Mouse (Mus musculus): Measurements from ENCODE around the gene Cldn9. TPM values are rescaled to one million over a fixed set of nuclear protein-coding genes. Genes with fewer than 3 reads are reported as not detected.

The Cldn9 gene
- polyA plus RNA-seq, 1 experiment = 0.10 TPM

DNA sequence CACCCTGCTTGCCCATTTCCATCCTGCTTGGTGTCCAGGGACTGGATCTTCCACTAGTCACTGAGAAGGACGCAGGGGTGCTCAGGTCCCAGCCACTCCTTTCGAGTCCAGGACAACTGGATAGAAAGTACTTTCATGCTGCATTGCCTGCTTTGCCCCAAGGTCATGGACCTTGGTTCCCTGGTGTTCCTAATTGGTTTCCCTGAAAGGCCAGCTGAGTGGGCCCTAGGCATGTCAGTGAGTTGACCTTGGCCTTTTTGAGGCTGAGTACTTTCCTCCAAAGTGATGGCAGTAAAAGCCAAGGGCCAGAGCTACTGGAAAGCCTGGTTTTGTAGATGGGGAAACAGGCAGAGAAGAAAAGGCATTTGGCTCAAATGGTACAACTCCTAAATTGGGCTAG, 38.1 kb upstream of the Cldn9 start:
- Histone ChIP-seq H3K4me1 (ENCODE audit: control insufficient read depth, insufficient read depth, insufficient read length, low read length) (peaks cover 19% of the 10 kb centered on the region), H3K27ac (ENCODE audit: insufficient read depth, low read depth, low read length) (no peak overlapping the region), H3K36me3 (ENCODE audit: control insufficient read depth, insufficient read depth, low read length) (no peaks in the 10 kb centered on the region), H3K4me3 (ENCODE audit: low read depth, low read length) (no peak overlapping the region), H3K27me3 (ENCODE audit: control insufficient read depth, insufficient read depth, low read length) (no peaks in the 10 kb centered on the region)
- TF ChIP-seq CTCF (IDR thresholded peaks at IDR 0.05; ENCODE audit: extremely low read depth, insufficient read length, insufficient replicate concordance, low read depth, low read length) = no peak
- TF ChIP-seq POLR2A (IDR thresholded peaks at IDR 0.05; ENCODE audit: low read depth, low read length) = no peak
- 53% methylated on average over 2 of the region's 2 CpGs for WGBS

DNA sequence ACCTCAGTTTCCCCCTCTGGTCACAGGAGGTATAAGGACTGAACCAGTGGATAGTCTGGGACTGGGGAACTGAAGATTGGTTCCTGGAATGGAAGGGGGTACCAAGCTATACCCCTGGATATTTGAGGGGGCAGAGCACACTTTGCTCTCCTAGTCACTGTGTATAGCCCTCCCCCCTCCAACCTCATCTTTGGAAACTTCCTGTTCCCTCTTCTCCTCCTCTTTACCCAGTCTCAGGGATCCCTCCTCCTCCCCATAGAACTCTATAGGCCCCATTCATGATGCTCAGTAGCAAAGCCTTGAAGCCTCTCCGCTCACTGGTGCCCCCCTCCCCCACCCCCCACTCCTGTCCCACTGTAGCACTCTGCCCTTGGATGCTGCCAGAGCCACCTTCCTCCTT, 35.6 kb upstream of the Cldn9 start:
- Histone ChIP-seq H3K4me1 (ENCODE audit: control insufficient read depth, insufficient read depth, insufficient read length, low read length) (peaks cover 13% of the 10 kb centered on the region), H3K27me3 (ENCODE audit: control insufficient read depth, insufficient read depth, low read length) (no peaks in the 10 kb centered on the region), H3K36me3 (ENCODE audit: control insufficient read depth, insufficient read depth, low read length) (no peaks in the 10 kb centered on the region), H3K27ac (ENCODE audit: insufficient read depth, low read depth, low read length) (no peak overlapping the region), H3K4me3 (ENCODE audit: low read depth, low read length) (no peak overlapping the region)
- TF ChIP-seq POLR2A (IDR thresholded peaks at IDR 0.05; ENCODE audit: low read depth, low read length) (no peak), CTCF (IDR thresholded peaks at IDR 0.05; ENCODE audit: extremely low read depth, insufficient read length, insufficient replicate concordance, low read depth, low read length) (no peak)
- 83% methylated on average over 1 of the region's 1 CpGs for WGBS

- 83% methylated on average over 2 of the region's 2 CpGs for WGBS
- Histone ChIP-seq H3K4me1 (ENCODE audit: control insufficient read depth, insufficient read depth, insufficient read length, low read length) (peaks cover 13% of the 10 kb centered on the region), H3K27ac (ENCODE audit: insufficient read depth, low read depth, low read length) (no peak overlapping the region), H3K4me3 (ENCODE audit: low read depth, low read length) (no peak overlapping the region), H3K27me3 (ENCODE audit: control insufficient read depth, insufficient read depth, low read length) (no peaks in the 10 kb centered on the region), H3K36me3 (ENCODE audit: control insufficient read depth, insufficient read depth, low read length) (no peaks in the 10 kb centered on the region)
- TF ChIP-seq CTCF (IDR thresholded peaks at IDR 0.05; ENCODE audit: extremely low read depth, insufficient read length, insufficient replicate concordance, low read depth, low read length) (no peak), POLR2A (IDR thresholded peaks at IDR 0.05; ENCODE audit: low read depth, low read length) (no peak)
These were observed 33.2 kb upstream of the Cldn9 start for GRCm38 (mm10) chr17:23717003-23717402.

DNA sequence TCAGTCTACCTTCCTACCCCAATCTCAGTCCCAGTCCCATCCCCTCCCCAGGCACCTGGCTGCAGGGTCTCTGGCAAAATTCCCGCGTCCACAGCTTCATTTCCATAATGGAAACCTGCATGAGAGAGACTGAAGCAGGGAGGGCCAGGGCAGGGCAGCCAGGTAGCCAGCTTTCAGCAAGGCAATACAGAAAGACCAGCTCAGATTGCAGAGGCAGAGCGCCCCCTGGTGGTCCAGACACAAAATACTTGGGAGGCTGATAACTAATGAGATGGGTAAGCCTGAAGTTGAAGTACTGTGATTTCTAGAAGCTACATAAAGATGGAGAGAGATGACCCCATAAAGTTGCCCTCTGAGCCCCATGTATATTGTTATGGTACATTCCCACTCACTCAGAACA, 22.4 kb upstream of the Cldn9 start:
- no peak overlapping the region for H3K4me3 ChIP-seq (ENCODE audit: low read depth, low read length)
- WGBS = under 1% methylated on average over 3 of the region's 3 CpGs
- no peak overlapping the region for H3K27ac ChIP-seq (ENCODE audit: insufficient read depth, low read depth, low read length)
- H3K27me3 ChIP-seq (ENCODE audit: control insufficient read depth, insufficient read depth, low read length) = 0 out of 2 replicates have a peak, but pooled peaks cover under 1% of the 10 kb centered on the region
- H3K36me3 ChIP-seq (ENCODE audit: control insufficient read depth, insufficient read depth, low read length) = no peaks in the 10 kb centered on the region
- H3K4me1 ChIP-seq (ENCODE audit: control insufficient read depth, insufficient read depth, insufficient read length, low read length) = no peaks in the 10 kb centered on the region
- peak; percentile 95 for TF ChIP-seq CTCF (IDR thresholded peaks at IDR 0.05; ENCODE audit: extremely low read depth, insufficient read length, insufficient replicate concordance, low read depth, low read length)
- no peak for TF ChIP-seq POLR2A (IDR thresholded peaks at IDR 0.05; ENCODE audit: low read depth, low read length)

GRCm38 (mm10) chr17:23705525-23706104, 21.8 kb upstream of the Cldn9 start:
- 70% methylated on average over 7 of the region's 7 CpGs for WGBS
- TF ChIP-seq POLR2A (IDR thresholded peaks at IDR 0.05; ENCODE audit: low read depth, low read length) (no peak), CTCF (IDR thresholded peaks at IDR 0.05; ENCODE audit: extremely low read depth, insufficient read length, insufficient replicate concordance, low read depth, low read length) (no peak)
- no peaks in the 10 kb centered on the region for H3K36me3 ChIP-seq (ENCODE audit: control insufficient read depth, insufficient read depth, low read length)
- 0 out of 2 replicates have a peak, but pooled peaks cover 4% of the 10 kb centered on the region for H3K27me3 ChIP-seq (ENCODE audit: control insufficient read depth, insufficient read depth, low read length)
- no peaks in the 10 kb centered on the region for H3K4me1 ChIP-seq (ENCODE audit: control insufficient read depth, insufficient read depth, insufficient read length, low read length)
- no peak overlapping the region for H3K4me3 ChIP-seq (ENCODE audit: low read depth, low read length)
- H3K27ac ChIP-seq (ENCODE audit: insufficient read depth, low read depth, low read length) = no peak overlapping the region

- Histone ChIP-seq H3K27me3 (ENCODE audit: control insufficient read depth, insufficient read depth, low read length) (peaks cover 6% of the 10 kb centered on the region; the same call in 1 of the 2 replicates), H3K27ac (ENCODE audit: insufficient read depth, low read depth, low read length) (no peak overlapping the region), H3K4me3 (ENCODE audit: low read depth, low read length) (no peak overlapping the region), H3K4me1 (ENCODE audit: control insufficient read depth, insufficient read depth, insufficient read length, low read length) (0 out of 2 replicates have a peak, but pooled peaks cover 2% of the 10 kb centered on the region), H3K36me3 (ENCODE audit: control insufficient read depth, insufficient read depth, low read length) (no peaks in the 10 kb centered on the region)
- WGBS = 39% methylated on average over 7 of the region's 7 CpGs
- TF ChIP-seq CTCF (IDR thresholded peaks at IDR 0.05; ENCODE audit: extremely low read depth, insufficient read length, insufficient replicate concordance, low read depth, low read length) (no peak), POLR2A (IDR thresholded peaks at IDR 0.05; ENCODE audit: low read depth, low read length) (no peak)
These were observed 20.9 kb upstream of the Cldn9 start for GRCm38 (mm10) chr17:23704741-23705140.

- H3K27ac ChIP-seq (ENCODE audit: insufficient read depth, low read depth, low read length) = no peak overlapping the region
- H3K36me3 ChIP-seq (ENCODE audit: control insufficient read depth, insufficient read depth, low read length) = no peaks in the 10 kb centered on the region
- peaks cover 12% of the 10 kb centered on the region for H3K27me3 ChIP-seq (ENCODE audit: control insufficient read depth, insufficient read depth, low read length)
- TF ChIP-seq POLR2A (IDR thresholded peaks at IDR 0.05; ENCODE audit: low read depth, low read length) (no peak), CTCF (IDR thresholded peaks at IDR 0.05; ENCODE audit: extremely low read depth, insufficient read length, insufficient replicate concordance, low read depth, low read length) (no peak)
- H3K4me3 ChIP-seq (ENCODE audit: low read depth, low read length) = no peak overlapping the region
- WGBS = 88% methylated on average over 9 of the region's 9 CpGs
- peaks cover 5% of the 10 kb centered on the region; the same call in 1 of the 2 replicates for H3K4me1 ChIP-seq (ENCODE audit: control insufficient read depth, insufficient read depth, insufficient read length, low read length)
These were observed 19.5 kb upstream of the Cldn9 start for GRCm38 (mm10) chr17:23703301-23703700.
